Mouse (Mus musculus) layer of hippocampus, adult 9-11 months (tissue): ENCODE measurements around the gene Slc22a12.
A peak's percentile ranks its signal among the peaks of the same experiment; 100 is the strongest.

Experiments
- DNase-seq: peaks from one replicate; pipeline ENCODE4 v3.0.0; 2022

The Slc22a12 gene

DNA sequence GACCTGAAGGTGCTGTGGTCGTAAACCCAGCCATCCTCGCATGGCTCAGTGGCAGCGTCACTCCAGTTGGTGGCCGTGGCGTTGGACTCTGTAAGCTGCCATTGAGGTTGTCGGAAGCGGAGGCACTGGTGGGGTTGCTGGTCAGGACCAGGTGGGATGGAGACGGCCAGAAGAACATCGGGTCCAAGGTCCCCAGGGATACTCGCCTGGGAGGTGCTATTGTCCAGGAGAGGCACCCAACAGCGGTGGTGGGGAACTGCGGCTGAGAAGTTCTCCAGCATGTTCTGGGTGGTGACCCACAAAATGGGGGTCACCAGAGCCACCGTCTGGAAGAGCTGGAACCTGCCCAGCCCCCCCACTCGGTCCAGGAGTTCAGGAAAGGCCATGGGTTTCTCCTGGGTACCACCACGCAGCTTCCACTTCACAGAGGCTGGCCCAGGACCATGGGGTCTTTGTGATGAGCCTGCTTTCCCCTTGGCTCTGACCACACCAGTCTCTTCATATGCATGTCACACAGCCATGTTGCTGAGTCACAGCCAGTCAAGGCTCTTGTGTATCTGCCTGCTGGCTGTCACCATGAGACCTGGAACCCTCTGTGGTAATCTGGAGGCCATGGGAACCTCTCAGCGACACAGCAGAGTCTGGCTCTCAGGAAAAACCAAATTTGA is at the start of gene Slc22a12:
Gene Slc22a12 (minus strand): TSS at position 666 of the 668 bp plus-strand sequence.
- DNase-seq: no peak

DNA sequence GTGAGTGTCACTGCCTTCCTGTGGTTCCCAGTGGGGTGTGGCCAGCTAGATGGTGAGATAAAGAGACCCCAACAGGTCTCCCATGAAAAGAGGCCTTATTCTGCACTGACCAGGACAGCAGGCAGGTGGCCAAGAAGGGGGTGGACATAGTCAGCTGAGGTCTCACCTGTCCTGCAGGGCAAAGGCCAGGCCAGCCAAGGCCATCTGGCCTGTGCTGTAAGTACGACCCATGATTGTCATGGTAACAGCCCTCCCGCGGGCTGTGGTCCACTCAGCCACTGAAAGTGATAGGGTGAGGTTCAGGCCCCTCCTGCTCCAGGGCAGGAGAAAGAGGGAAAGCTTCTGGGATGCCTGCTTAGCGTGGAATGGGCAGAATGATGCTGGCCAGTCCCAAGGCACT is 29.2 kb upstream of the Slc22a12 start:
- DNase-seq: no peak

DNA sequence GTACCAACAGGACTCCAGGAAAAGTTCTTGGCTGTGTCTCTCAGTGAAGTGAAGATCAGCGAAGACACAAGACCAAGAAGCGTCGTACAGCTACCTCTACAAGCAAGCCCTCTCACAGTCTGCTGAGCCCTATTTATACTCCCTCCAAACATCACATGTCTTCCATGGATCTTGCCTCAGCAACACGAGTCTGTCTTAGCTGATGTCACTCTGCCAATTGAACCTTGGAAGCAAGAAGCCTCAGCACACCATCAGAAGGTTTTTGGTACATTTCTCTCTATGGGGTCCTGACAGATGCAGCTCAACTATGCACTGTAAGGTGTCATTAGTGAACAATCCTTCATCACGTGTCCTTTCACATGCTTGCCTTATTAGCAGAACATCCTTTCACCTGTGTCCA is 28.6 kb upstream of the Slc22a12 start:
- no peak for DNase-seq

DNA sequence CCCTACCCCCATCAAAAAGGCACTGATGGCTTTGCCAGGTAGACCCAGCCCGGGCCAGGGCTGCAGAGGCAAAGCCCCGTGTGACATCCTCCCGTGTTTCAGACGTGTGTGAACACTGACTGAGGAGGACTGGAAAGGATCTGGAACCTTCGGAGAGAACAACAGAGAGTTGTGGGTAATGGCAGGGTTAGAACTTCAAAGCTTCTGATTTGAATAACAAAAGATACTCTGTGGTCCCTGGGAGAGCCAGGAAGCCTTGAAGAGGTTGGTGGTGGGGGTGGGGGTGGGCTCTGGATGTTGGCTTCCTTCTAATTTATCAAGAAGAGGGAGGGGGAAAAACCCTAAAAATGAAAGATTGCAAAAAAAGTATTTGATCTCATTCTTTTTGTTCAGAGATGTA is 26.7 kb upstream of the Slc22a12 start:
- no peak for DNase-seq

DNA sequence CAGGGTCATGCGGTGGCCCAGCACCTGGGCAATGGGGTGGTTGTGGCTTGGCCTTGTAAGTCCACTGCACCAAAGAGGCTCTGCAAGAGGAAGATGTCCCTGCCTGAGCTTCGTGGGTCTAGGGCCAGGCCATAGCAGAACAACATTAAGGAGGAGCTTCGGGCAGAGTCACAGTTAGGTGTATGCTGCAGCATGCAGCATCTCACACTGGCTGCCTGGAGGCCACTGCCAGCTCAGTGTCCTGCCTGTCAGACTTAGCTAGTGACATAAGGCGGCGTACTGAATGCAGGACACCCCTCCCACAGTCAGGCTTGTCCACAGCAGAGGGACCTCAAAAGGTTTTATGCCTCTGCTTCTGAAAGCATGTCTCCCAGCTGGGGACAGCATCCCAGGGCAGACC is 26.2 kb upstream of the Slc22a12 start:
- no peak for DNase-seq

DNA sequence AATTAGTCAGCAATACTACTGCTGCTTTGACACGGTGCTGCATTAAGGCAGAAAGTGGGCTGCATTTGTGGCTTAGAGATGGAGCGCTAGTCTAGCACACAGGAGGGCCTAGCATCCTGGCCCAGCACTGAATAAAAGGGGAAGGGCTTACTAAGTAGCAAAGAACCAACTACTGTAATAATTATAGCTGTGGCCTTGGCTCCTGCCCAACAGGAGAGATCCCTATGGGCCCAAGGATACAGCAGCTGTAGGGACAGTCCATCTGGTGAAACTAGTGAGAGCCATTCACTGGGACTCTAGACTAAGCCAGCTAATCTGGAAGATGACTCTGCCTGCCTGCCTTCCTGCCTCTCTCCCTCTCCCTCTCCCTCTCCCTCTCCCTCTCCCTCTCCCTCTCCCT is 23.6 kb upstream of the Slc22a12 start:
- no peak for DNase-seq

DNA sequence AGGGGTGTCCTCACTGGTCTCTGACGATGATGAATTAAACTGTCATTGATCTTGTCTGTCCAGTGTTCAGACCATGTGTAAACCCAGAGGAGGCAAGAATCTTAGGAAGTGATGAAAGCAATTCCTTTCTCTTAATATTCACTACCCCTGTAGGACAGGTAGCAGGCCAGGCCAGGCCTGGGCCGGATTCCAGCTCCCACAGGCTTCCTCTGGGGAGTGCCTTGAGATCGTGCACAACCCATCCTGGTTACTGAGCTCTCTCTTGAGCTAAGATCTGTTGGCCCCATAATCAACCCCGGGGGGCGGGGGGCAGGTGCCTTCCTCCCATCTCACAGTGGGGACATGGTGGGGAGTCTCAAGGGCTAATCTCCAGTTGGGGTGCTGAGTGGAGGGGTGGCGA is 22.3 kb upstream of the Slc22a12 start:
- no peak for DNase-seq

DNA sequence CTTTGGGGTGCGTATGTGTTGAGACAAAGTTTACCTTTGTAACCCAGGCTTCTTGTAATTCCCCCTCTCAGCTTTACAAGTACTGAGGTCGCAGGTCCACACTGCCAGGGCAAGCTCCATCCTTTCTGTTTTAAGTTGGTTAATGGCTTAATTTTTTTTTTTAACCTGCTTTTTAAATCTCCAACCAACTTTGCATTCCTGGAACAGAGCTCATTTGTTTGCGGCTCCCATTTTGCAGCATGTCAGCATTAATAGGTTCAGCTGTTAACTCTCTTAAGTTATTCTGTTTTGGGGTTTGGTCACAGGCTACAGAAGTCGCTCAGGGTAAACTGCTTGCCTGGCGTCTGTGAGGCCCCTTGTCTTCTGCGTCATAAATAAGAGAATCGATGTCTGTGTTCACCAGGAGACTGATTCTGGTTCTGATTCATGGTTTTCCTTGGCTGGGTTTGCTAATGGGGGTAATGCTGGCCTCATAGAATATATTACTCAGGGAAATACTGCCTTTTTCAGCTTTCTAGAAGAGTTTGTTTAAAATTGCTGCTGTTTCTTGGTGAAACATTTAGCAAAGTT is 17.5 kb upstream of the Slc22a12 start:
- DNase-seq: no peak

DNA sequence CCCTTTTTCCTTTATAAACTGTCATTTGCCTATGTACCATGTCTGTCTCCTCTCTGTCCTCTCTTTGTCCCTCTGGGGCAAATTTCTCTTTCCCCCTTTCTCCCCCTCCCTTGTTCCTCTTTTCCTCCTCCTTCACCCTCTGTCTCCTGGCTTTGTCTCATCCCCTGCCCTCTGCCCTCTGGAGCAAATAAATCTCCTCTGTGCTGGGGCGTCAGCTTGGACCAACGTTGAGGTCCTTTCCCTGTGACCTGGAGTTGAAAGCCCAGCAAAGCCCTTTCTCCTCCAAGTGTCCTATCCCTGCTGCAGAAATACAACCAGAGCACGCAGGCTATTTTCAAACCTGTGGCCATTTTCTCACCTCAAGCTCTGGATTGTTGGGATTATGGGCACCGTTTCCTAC is 16.7 kb upstream of the Slc22a12 start:
- DNase-seq: no peak

DNA sequence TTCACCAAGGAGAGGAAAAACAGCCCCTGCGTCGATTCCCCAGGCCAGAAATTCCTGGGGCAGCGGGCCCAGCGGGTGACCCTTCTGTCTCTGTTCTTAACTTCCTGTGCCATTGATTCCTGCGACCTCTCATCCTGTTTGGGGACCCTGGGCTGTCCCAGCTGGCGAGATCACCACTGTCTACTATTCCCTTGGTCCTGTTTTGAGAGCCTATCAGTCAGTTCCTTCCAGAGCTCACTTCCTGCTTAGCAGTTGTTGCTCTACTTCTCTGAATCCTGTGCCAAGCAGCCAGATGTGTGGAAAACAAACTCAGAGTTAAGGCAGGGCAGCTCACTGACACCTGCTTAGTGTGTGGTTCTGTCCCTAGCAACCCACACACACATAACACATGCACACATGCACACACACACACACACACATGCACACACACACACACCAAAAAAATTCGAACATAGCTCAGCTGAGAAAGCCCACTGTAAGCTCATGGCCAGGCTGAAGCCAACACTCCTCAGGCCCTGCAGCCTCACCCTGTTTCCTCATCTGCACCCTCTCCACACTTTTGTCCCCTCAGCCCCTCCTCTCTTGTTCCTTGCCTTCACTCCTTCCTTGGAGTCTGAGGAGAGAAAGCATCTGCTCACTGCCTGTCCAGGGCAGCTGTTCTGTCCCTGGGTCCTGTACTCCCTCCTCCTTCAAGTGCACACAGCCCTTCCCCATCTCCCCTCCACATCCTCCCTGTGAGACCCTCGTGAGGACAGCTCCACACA is 11.2 kb upstream of the Slc22a12 start:
- DNase-seq: no peak

DNA sequence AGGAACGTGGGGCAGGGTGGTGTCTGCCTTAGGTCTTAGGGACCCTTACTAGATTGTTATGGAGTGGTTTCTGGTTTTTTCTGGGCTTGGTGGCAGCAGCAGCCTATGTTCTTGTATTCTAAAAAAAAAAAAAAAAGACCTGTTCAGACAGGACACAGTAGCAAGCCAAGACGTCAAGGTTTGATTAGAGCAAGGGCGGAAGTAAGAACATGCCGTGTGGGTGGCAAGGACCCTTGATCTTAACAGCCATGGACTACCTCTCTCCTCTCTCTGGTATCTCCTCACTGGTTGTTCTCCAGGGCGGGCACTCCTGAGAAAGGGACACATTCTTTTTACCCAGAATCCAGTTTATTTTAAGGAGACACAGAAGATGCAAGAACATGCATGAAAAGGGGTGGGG is 10.3 kb upstream of the Slc22a12 start:
- DNase-seq: no peak

DNA sequence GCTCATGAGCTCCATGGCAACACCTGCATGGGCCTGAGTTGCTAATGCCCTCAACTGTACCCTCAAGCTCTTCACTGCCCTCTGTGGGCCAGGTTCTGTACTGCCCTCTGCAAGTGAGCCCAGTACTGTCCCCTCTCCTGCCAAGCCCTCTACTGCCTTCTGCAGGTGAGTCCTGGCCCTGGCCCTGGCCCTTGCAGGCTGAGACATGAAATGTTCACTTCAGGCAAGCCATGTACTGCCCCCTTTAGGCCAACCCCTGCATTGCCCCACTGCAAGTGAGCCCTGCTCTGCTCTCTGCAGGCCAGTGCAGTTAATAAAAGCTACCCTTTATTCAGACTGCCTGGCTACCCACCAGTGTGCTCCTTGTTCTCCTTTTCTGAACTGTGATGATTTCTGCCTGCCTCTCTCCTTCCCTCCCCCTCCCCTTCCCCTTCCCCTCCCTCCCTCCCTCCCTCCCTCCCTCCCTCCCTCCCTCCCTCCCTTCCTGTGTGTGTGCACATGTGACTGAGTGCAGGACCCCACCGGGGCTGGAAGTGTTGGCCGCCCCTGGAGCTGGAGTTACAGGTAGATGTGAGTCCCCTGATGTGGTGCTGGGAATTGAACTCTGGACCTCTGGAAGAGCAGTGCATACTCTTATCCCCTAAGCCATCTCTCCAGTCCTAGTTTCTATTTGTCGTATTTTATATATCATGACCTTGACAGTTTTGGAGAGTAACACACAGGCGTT is 9.6 kb upstream of the Slc22a12 start:
- no peak for DNase-seq

DNA sequence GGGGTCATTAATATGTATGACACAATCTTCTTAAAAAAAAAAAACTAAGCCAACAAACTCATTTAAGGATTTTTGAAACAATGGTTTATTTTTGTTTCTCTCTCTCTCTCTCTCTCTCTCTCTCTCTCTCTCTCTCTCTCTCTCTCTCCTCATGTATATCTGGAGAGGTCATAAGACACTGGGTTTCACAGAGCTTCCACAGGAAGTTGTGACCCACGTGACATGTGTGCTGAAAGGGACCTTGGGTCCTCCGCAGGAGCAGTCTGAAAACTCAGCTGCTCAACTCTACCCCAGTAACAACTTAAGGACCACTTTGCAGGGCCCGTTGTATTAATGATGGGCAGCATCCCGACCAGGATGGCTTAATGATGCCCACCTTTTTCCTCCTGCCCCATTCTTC is 8.4 kb upstream of the Slc22a12 start:
- no peak for DNase-seq

DNA sequence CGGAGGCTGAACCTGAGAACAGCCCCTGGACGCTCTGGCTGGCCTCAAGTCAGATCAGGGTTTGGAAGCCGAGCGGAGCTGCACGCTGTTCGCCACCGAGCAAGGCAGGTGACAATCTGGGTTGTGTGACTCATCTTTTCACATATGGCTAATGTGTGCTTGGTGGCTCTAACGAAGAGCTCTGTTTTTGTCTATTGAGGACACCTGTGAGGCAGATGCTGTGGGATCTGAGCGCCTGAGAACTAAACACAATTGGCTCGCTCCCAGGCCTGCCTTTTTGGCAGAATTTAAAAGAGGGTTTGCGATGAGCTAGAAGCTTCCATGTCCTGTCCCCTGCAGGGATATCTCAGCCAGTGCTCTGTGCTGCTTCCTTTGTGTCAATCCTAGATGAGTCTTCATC is 6.7 kb upstream of the Slc22a12 start:
- DNase-seq: peak; percentile 57

DNA sequence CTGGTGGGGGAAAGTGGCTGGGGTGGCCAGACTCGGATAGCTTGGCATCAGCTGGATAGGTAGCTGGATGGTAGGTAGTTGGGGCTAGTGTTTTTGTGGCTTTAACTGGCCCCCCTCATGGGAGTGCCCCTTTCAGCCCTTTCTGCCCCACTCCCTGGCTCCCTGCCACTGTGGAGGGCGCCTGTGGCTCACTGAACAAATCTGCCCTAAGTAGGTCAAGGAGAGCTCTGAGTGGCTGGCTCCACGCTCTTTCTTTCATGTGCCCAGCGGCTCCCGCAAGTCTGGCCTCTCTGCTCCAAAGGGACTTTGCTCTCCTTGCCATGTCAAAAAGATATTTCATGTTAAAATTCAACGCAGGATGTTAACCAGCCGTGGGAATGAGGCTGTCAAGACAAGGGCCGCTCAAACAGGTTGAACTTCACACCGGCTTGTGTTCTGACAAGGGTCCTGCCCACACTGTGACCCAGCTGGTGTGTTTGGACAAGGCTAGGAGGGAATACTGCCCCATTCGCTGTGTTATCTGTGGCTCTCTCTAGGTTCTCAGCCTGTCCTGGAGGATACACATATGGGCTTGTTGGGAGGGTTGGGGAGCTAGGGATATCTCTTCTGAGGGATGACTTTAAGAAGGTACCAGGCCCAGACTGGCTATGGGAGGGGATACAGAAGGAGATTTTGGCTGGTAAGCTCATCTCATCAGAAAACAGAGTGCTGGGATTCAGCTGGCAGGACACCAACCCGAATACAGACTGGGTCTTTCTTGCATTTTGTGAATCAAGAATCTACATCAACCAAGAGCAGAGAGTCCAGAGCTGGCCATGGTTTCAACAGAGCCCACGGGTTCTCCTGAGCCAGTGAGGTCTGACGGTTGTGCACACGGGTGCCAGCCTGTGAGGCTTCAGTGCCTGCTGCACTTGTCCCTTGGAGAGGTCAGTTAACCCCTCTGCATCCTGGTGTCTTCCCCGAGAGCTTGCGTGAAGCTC is 5.9 kb upstream of the Slc22a12 start:
- no peak for DNase-seq

DNA sequence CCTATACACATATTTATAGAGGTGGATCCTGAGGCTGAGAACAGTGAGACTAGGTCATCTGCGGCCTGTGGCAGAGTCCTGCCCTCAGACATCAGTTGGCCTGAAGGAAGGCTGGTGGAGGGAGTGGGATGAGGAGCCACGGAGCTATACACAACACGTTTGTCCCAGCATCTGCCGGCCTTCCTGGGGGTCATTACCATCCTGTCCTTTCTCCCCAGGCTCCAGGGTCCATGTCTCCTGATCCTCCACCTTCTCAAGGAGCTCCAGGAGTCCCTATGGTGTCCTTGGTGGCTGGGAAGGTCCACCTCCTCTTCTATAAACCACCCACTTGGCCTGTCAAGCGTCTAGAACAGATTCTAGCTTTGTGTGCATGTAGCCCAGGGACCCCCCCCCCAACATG is 5.0 kb upstream of the Slc22a12 start:
- no peak for DNase-seq

DNA sequence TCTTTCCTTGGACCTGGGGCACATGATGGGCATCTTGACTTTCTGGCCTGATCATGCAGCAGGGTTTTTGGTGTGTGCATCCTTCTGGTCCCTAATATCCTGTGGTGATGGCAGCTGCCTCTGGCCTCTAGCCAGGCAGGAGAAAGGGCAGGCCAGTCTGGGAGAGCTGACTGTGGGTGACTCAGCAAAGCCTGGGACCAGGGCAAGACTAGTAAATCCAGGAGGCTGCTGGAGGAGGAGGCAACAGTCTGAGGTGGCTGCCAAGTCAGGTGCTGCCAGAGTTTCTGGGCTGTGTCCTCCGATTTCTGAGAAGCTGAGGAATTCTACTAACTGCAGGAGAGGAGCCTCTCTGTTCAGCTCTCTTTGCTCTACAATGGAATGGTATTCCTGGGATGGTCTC is 3.3 kb upstream of the Slc22a12 start:
- no peak for DNase-seq

DNA sequence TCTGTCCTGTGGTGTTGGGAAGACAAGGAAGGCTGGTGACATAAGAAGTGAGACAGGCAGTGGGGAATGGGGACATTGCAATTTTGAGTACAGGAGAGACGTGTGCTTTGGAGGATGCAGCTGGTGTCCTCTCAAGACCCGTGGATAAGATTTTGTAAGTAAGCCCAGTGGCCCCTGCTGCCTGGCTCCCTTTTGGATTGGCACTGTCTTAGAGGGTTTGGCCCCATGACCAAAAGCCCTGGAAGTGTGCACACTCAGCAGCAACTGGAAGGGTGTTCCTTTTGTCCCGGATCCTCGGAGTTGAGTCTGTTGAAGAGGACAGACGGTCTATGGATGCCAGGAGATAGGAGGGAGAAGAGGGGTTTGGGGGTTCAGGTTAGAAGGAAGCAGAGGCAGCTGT is 2.6 kb upstream of the Slc22a12 start:
- no peak for DNase-seq

DNA sequence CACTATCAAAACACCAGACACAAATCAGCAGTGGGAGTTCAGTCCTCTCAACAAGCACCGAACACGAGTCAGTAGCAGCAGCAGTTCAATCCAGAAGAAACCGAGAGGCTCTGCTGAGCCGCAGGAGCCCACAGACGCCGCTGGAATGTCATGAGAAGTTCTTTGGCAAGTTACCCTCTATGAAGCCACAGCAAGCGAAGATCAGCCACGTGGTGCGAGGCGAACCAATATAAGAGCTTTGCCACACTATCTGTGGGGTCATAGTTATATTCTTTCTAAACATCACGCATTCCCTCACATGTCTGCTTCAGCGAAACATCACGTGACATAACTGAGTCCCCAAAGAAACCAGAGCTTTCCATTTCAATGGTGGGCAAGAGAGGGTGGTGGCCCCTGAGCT is 1.9 kb upstream of the Slc22a12 start:
- DNase-seq: no peak

DNA sequence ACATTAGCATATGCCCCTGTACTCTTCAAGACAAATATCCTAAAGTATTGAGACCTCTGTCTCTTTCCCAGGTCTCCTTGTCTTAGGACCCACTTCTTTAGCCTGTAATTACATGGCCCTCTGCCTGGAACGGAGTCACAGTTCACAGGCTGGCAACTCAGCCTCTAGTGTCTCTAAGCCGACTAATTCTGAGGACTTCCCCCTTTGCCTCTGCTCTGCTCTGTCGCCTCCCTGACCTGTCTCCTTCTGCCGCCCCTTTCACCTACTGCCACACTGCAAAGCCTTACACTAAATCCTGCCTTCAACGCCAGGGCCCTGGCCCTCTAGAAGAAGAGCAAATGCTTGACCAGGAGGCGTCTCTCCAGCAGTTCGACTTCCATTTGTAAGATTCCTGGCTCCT is 686 bp upstream of the Slc22a12 start:
- DNase-seq: no peak

DNA sequence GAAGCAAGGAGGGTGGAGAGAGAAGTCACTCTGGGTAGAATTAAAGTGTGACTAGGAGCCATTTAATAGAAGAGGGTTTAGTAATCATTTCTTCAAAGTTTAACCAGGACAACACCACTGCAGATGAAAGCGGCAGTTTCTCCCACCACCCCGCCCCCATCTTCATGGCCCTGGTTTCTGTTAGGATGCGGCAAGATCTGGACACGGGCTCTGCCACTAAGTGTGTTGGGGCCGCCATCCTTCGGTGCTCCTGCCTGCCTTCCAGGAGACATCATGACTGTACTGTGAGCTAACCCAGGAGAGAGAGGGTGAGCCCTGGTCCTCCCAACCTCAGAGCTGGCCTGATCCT is 177 bp upstream of the Slc22a12 start:
- DNase-seq: no peak

DNA sequence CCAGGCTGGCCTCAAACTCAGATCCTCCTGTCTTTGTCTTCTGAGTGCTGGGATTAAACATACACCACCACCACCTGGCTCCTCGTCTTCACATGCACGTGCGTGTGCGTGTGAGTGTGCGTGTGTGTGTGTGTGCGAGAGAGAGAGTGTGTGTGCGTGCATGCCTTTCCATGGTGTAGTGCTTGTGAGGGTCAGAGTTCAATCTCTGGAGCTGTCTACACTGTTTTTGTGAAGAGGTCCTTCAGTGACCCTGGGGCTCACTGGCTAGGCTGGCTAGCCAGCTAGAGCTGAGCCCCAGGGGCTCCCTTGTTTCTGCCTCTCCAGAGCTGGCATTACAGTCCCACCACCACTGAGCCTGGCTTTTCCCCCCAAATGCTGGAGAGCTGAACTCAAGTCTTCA is 1.3 kb downstream of the Slc22a12 start:
- DNase-seq: no peak

DNA sequence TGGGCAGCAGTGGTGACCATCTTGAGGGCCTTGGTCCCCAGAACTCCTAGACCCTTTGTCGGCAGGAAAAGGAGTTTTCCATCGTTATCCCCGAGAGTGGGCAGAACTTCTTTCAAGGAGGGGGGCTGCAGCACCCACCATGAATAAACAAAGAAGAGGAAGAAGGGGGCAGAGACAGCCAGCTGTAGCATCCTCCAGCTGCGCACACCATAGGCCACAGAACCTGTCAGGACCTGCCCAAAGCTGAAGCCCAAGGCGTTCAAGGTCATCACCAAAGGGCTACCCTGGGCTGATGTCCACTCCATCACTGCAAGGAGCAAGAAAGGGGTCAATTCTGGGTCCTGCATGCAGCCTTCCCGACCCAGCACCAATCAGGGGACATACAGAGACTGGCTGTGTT is 2.6 kb downstream of the Slc22a12 start:
- no peak for DNase-seq
